Mouse (Mus musculus): ENCODE data around the gene Drg1.

The Drg1 gene

DNA sequence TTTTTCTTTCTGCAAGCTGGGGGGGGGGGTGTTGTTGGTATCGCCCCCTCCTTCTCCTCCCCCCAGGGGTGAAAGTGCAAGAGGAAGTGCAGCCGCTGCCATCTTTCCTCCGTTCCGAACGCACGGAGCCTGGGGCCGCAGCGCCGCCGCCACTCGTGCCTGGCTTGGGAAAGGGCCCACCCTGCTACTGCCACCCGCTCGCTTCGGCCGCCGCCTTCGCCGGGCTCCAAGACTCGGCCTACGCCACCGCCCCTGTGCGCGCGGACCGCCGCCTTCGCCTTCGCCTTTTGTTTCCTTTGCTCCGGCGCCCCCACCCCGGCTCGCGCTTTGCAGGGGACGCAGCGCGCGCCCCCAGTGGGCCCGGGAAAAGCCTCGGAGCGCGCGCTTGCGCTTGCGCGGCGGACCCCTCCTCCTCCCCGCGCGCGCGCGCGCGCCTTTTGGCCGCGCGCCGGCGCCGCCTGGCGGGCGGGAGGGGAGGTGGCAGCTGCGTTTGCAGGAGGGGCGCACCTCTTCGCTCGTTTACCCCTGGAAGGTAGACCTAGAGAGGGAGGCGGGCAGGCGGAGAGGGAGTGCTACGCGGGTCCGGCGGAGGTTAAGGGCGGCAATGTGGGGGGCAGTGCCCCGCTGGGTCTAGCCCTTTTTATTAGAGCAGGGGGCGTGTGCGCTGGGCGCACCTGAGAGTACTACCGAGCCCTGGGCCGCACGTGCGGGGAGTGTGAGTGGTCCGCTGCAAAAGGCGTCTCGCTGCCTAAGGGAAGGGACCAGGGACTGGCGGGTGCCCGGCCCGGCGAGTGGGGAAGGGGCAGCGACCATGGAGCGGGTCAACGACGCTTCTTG, 23.8 kb upstream of the Drg1 start:
- peak; percentile 90 for DNase-seq (ENCODE audit: low read depth, low spot score)

DNA sequence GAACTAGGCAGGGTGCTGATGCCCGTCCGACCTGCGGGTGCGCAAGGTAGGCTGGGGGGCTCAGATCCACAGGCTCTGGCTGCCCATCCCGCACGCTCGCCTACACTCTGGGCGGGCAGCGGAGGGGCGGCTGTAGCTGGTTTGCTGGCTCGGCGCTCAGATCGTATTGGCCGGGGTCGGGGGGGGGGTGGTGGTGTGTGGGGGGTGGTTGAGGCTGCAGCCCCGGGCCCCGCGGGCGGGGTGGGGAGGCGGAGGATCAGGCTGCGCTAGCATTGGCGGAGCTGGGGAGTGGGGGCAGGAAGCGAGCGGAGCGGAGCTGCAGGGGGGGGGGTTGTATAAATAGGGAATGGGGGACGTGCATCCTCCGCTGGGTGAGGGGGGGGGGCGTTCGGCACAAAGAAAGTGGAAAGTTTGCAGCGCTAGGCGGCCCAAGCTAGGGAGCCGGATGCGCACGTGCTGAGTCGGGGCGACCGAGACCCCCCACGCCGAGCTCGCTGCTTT, 23.1 kb upstream of the Drg1 start:
- DNase-seq (ENCODE audit: low read depth, low spot score): peak; percentile 86

DNA sequence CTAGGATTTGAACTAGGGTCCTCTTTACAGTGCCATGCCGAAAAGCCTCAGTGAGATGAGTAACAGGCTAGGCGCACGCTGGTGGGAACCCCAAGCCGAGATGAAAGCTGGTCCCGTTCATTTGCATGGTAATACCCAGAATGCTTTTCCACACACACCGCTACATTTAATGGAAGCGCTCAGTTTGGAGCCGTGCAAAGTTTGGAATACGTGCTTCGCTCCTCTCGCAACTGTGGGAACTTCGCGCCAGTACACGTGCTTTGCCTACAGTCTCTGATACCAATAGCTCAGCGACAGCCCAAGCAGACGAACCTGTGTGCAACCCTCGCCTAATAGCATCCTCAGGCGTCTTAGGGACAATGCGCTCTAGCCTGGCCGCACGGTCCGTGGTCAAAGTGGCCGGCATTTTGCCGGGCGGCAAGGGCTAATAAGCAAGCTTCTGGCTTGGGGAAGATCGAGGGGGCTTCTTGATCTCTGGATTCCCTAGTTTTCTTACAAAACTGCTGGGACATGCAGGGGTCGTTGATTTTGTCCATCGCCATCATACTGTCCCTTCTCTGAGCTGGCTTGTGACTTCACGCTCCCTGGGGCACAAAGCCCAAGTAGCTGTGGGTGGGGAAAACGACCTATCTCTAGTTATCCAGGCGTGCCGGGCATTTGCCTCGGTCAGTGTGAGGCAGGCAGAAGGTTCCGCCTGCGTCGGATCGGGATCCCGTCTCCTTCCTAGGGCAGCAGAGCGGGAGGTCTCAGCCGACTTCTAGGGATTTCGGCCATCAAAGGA, 22.5 kb upstream of the Drg1 start, which contains the start of gene Patz1:
Gene Patz1, plus strand, starts transcription at position 354 of the 781 bp plus-strand sequence.
- peak; percentile 41 for DNase-seq (ENCODE audit: low read depth, low spot score)

DNA sequence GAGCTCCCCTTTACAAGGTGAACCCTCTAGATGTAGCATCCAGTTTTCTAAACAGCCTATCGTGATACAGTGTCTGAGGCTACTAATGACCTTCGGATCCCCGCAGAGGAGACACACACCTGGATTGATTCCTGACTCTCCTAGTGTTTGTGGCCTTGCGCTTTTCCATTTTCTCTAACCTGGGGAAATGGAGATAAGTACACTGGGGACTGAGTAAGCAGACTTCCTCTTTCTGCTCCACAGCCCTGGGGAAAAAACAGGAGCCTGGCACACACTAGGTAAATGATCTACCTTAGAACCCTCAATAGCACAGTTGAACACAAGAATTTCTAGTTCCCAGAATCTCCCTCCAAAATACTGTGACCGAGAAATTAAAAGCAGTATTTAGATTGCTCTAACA, 21.7 kb upstream of the Drg1 start:
- DNase-seq (ENCODE audit: low read depth, low spot score): no peak

DNA sequence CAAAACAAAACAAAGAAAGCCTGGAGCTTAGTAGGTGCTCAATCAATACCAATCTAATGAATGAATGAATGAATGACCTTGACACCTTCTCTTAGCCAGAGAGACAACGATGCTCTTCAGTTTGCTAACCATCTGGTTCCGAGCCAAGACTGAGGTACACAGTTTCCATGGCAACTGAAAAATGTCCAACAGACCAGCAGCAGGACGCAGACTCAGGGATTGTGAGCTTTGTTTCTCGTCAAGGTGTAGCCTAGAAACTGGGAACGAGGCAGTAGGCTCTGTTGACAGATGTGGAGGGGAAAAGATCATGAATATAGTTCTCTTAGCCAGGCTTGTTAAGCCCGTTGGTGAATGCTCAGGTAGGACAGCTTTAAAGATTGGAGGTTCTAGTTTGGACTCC, 20.9 kb upstream of the Drg1 start:
- no peak for DNase-seq (ENCODE audit: low read depth, low spot score)

DNA sequence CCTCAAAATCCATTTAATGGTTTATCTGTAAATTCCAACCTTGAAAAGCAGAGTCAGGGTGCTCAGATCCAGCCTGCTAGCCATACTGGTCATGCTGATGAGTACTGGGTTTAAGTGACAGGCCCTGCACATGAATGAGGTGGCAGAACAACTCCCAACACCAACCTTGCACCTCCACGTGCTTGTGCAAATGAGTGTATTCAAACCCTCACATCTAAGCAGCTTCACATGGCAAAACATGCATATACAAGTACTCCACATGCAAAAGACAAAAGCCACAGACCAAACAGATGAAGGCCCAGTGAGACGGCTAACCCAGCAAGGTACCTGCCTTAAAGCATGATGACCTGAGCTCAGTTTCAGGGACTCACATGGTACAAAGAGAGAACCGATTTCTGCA, 19.7 kb upstream of the Drg1 start:
- no peak for DNase-seq (ENCODE audit: low read depth, low spot score)

DNA sequence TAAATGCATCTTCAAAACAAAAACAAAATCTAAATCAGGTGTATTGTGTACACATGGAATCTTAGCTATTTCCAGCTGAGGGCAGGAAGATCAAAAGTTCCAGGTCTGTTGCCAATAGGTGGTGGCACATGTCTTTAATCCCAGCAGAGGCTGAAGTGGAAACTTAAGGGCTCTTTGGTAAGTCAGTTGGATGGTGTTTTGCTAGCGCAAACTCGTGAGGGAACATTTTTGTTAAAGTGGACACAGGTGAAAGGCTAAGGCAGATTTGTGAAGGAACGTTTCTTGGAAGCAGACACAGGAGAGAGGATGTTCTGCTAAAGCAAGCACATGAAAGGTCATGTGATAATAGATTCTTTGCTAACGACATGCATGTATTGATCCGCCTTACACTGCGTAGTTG, 17.4 kb upstream of the Drg1 start:
- DNase-seq (ENCODE audit: low read depth, low spot score): no peak

DNA sequence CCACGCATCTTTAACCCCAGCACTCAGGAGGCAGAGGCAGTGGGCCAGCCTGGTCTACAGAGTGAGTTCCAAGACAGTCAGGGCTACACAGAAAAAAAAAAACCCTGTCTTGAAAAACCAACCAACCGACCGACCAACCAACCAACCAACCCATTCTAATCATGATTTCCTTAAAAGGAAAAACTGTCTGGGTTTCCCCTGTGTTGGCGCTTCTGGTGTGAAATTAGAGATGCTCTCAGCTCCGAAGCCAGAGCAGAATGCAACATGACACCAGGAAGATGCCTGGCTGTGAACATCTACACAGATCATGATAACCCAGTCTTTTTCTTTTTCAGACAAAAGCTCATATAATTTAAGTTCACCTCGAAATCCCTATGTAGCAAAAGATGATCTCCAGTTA, 16.7 kb upstream of the Drg1 start:
- no peak for DNase-seq (ENCODE audit: low read depth, low spot score)

DNA sequence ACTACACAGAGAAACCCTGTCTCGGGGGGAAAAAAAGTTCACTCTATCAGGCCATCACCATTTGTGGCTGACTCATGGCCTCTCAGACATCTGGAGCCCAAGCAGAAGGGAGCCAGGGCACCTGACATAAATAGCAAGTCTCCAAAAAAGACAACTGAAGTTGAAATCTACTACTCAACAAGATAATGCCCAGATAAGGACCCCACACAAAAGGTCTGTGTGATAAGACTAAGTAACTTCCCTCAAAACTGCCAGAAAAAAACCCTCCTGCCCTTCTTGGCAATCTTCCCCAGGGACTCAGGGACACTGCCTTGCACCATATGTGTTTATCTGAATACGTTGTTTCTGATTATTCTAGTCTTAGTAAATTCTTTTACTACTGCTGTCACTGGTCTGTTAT, 13.5 kb upstream of the Drg1 start:
- no peak for DNase-seq (ENCODE audit: low read depth, low spot score)

DNA sequence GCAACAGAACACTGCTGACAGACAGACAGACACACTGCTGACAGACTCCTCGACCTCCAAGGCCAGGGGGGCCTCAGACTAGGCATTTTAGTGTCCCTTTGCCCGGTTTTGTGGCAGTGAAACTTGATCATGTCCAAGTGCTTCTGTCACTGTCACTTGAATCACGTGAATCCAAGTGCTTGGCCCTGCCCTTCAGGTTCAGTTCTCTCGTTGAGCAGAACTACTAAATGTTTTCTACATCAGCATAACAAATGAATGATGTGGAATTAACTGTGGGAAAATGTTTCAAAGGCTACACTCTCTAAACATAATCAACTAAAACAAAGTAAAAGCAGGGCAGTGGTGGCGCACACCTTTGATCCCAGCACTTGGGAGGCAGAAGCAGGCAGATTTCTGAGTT, 12.1 kb upstream of the Drg1 start:
- no peak for DNase-seq (ENCODE audit: low read depth, low spot score)

DNA sequence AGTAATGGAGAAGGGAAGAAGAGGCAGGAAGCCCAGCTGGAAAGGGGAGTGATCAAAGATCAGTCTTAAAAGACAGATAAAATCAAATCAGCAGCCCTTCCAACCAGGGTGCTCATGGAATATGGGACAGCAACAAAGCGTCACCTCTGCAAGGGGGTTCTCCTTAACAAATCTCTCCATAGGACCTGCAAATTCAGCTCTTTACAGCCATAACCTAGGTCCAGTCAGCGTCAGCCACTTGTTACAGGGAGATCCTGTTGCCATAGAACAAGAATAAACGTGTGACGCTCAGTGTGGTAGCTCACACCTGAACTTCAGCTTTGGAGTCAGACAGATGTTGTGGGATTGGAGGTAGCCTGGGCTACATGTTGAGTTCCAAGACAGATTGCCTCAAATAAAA, 3.0 kb upstream of the Drg1 start:
- DNase-seq (ENCODE audit: low read depth, low spot score): no peak

DNA sequence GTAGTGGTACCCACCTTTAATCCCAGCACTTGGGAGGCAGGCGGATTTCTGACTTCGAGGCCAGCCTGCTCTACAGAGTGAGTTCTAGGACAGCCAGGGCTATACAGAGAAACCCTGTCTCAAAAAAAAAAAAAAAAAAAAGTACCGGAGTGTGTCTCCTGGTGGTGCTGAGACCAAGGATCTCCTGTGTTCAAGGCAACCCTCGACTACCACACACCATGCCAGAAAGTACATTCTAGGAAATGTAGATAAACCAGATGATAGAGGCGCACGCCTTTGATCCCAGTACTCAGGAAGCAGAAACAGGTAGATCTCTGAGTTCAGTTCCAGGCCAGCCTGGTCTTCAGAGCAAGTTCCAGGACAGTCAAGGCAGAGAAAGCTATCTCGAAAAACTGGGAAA, 918 bp upstream of the Drg1 start:
- DNase-seq (ENCODE audit: low read depth, low spot score): peak; percentile 21

DNA sequence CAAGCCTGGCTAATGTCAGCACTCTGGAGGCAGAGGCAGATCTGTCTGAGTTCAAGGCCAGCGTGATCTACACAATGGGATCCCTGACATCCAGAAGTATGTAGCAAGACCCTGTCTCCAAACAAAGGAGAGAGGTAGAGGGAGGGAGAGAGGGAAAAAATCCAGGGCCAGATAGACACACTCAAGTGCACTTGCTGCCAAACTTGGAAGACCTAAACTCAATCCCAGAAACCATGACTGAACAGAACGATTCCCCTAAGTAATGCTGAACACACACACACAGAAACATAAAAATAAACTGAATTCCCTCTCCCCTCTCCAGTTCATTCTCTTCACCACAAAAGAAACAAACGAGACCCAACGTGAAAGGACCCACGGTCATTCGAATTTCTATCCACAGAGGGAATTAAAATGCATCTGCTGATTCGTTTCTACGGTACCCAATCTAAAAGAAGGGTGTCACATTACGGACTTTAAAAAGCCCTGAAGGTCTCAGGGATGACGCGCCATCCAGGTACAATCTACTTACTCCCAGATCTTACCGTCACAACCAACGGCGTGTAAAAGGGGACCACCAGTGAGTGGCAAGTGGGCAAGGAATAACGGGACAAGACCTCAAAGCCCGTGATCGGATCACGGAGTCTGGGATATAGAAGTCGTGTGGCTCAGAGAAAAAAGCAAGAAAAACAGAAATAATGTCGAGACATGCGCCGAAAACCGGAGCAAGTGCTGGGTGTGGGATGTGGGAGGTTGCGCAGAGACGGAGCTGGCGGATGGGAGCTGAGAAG, 730 bp downstream of the Drg1 start:
- DNase-seq (ENCODE audit: low read depth, low spot score): no peak

DNA sequence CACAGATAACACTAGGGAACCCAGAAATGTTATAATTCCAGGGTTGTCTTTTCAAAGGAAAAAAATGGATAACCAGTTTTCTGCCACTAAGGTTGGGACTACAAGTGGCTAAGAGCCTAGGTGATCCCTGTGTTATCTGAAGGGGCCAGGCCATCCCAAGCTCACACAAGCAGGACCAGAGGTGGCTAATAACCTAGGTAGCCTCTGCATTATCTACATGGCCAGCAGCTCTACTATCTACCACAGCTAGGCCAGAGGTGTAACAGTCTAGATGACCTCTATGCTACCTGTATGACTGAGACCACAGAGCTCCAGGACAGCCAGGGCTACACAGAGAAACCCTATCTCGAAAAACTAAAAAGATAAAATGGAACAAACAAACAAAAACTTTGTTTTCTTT, 6.7 kb downstream of the Drg1 start:
- no peak for DNase-seq (ENCODE audit: low read depth, low spot score)

DNA sequence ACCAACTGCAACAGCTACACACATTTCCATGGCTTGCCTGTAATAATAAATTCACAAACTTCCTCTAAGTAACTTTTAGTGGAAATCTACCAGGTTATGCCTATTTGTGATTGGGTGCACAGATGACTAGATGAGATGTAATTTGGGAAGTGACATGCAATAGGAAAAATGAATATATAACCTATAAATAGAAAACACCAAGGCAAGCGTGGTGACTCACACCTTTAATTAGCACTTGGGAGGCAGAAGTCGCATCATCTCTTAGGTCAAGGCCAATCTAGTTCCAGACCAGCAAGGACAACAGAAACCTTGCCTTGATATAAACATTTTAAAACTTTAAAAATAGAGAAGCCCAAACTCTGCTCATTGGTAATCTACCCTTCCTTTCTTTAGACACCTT, 18.8 kb downstream of the Drg1 start:
- DNase-seq (ENCODE audit: low read depth, low spot score): no peak

DNA sequence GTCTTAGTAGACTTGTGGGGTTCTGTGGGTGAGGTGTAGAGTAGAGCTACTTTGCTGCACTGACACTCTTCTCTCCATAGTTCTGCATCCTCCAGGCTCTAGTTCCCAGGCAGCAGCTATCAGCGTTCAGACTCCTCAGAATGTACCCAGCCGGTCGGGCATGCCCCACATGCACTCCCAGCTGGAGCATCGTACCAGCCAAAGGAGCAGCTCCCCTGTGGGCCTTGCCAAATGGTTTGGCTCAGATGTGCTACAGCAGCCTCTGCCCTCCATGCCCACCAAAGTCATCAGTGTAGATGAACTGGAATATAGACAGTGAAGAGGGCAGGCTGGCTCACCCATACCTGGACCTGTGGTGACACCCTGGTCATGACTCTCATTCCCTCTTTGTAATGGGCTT, 22.4 kb downstream of the Drg1 start:
- no peak for DNase-seq (ENCODE audit: low read depth, low spot score)

DNA sequence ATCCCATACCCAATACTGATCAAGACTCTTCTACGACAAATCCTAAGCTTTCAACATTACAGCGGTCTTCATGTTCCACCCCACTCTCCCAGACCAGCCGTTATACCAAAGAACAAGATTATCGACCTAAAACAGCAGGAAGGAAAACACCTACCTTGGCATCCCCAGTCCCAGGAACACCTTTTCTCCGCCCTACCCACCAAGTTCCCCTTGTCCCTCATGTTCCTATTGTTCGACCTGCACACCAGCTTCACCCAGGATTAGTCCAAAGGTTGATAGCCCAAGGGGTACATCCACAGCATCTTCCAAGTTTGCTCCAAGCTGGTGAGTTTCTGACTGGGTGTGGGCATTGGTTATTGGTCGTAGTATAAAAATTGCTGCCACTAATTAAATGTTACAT, 23.8 kb downstream of the Drg1 start:
- no peak for DNase-seq (ENCODE audit: low read depth, low spot score)

DNA sequence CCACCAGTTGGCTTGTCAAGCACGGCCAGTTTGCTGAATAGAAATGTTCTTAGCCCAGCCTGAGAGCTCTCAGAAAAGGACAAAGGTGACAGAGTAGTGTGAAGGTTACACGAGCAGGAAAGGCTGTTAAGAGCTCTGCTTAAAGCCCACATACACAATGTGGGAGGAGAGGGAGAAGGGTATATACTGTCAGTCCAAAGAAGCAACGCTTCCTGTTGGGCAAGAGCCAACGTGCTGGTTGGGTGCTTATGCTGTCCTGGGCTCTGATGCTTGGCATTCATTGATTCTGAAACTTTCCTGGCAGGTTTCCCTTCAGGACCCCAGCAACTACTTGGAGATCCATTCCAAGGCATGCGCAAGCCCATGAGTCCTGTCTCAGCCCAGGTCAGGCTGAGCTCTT, 30.9 kb downstream of the Drg1 start:
- DNase-seq (ENCODE audit: low read depth, low spot score): no peak

DNA sequence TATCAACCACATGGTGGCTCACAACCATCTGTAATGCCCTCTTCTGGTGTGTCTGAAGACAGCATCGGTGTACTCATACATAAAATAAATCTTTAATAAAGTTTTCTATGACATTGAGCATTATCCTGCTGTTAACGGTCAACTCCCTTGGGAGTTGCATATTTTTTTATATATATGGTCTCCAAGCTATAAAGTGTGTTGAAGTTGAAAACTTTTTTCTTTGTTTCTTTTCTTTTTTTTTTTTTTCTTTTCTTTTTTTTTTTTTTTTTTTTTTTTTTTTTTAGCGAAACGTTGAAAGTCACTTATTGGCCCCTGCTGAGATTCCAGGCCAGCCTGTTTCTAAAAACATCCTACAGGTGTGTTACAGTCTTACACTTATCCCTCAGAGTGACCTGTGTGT, 32.5 kb downstream of the Drg1 start:
- no peak for DNase-seq (ENCODE audit: low read depth, low spot score)

DNA sequence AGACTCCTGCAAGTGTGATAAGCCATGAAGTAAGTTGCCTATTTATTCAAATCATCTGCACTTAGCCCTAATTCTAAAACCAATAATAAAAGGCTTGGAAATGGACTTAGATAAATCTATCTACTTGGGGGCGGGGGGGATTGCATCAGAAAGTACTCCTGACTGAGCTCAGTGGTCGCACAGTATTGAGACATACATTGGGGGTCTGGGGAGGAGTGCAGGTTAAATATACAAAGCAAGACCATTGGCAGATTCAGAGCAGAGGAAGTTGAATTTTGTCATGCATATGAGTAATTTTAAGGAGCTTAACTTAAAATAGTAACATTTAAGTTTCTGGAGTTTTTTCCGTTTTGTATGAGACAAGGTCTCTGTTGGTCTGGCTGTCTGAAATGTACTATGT, 34.0 kb downstream of the Drg1 start:
- no peak for DNase-seq (ENCODE audit: low read depth, low spot score)

DNA sequence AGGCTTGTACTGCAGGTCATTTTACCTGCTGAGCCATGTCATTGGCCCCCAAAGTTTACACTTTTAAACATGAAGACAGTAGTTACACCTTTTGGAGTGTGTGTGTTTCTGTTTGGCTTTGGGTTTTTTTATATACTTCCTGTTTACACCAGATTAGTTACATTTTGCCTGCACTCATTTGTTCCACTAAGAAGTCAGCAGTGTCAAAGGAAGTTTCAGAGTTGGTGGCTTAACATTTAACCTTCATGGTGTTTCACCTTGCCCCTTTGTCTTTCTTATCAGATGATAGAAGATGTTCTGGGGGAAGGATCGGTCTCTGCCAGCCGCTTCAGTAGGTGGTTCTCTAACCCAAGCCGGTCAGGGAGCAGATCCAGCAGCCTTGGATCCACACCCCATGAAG, 39.1 kb downstream of the Drg1 start:
- peak; percentile 53 for DNase-seq (ENCODE audit: low read depth, low spot score)

DNA sequence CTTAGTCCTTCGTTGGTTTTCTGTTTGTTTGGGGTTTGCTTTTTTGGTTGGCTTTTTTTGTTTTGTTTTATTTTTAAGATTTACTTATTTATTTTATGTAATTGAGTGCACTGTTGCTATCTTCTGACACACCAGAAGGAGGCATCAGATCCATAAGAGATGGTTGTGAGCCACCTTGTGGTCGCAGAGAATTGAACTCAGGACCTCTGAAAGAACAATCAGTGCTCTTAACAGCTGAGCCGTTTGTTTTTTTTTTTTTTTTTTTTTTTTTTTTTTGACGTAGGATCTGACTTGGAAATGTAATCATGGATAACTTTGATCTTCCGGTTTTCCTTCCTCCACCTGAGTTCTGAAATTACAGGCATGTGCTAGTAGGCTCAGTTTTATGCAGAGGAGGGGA, 43.1 kb downstream of the Drg1 start:
- no peak for DNase-seq (ENCODE audit: low read depth, low spot score)
